Mouse (Mus musculus) testis, adult 2 months (tissue): ENCODE measurements around the gene Fam72a.

ENCODE experiments used
- CTCF ChIP-seq: fragments of 200-500 bp; IDR thresholded peaks from 2 replicates; pipeline ENCODE4 v1.5.1; 2012; ENCODE audit warnings: low read depth, mild to moderate bottlenecking, inconsistent platforms, low read length, moderate library complexity; ENCODE audit not compliant: control insufficient read depth, insufficient read depth, insufficient replicate concordance
- POLR2A ChIP-seq: fragments of 200-500 bp; IDR thresholded peaks from 2 replicates; pipeline ENCODE4 v1.6.1; 2012; ENCODE audit warnings: low read depth, mild to moderate bottlenecking, inconsistent platforms, low read length, moderate library complexity; ENCODE audit not compliant: control insufficient read depth

DNA sequence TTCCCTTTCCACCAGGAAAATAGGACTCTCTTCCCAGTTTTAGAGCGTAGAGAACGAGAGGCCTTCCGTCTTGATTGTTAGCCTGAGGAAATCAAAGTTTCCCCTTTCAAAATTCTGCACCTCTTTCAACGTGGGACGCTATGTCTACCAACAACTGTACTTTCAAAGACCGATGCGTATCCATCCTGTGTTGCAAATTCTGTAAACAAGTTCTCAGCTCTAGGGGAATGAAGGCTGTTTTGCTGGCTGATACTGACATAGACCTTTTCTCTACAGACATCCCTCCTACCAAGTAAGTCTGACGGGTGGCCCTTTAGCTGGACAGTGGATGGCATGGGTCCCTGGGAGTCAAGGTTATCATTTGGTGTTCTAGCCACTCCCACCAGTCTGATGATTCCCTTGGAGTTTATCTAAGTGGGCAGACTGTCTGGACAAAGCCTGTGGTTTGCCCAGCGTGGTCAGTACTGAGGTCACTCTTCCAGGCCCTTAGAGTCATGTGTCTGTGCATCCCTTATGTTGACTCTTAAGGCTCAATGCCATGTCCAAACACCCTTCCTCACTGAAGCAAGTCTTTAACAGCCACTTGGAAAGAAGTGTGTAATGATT lies 961 bp downstream of the Fam72a start:
- TF ChIP-seq CTCF: no peak
- no peak for TF ChIP-seq POLR2A
